Mouse (Mus musculus): ENCODE data around the gene Slc9a1.

- TF ChIP-seq CTCF (IDR thresholded peaks at IDR 0.05; ENCODE audit: control insufficient read depth, insufficient read depth, insufficient replicate concordance, low read depth, low read length): no peak
- no peak for TF ChIP-seq POLR2A (IDR thresholded peaks at IDR 0.05; ENCODE audit: control insufficient read depth, low read depth, low read length)
Observed at GRCm38 (mm10) chr4:133371621-133372277, 2.2 kb downstream of the Slc9a1 start.

Measured in testis, adult 2 months (tissue).